Mouse (Mus musculus) 3134 (cell line): Measurements from ENCODE around the gene Tex26.
A peak's percentile ranks its signal among the peaks of the same experiment; 100 is the strongest.

Source experiments
- DNase-seq: peaks from one replicate; pipeline ENCODE4 v3.0.0-alpha.2; 2011; ENCODE audit warnings: low spot score; ENCODE audit not compliant: insufficient read length; ENCODE audit errors: extremely low read depth

Gene Tex26

GRCm38 (mm10) chr5:149439531-149440179 is at the start of gene Tex26:
Tex26 (plus strand) TSS chr5:149439660.
- DNase-seq: peak; percentile 69

- DNase-seq: no peak
Observed at GRCm38 (mm10) chr5:149391574-149392375, 47.7 kb upstream of the Tex26 start.

GRCm38 (mm10) chr5:149392420-149392988 is 47.0 kb upstream of the Tex26 start:
- no peak for DNase-seq

GRCm38 (mm10) chr5:149401446-149401975 is 37.9 kb upstream of the Tex26 start:
- no peak for DNase-seq

- no peak for DNase-seq
Observed at GRCm38 (mm10) chr5:149402029-149402428, 37.4 kb upstream of the Tex26 start.

GRCm38 (mm10) chr5:149403386-149403785 is 36.1 kb upstream of the Tex26 start:
- peak; percentile 72 for DNase-seq

- DNase-seq: no peak
Observed at GRCm38 (mm10) chr5:149404710-149405109, 34.8 kb upstream of the Tex26 start.

- no peak for DNase-seq
Observed at GRCm38 (mm10) chr5:149406791-149407276, 32.6 kb upstream of the Tex26 start.

GRCm38 (mm10) chr5:149409502-149409901 is 30.0 kb upstream of the Tex26 start:
- no peak for DNase-seq

- DNase-seq: peak; percentile 87
Observed at GRCm38 (mm10) chr5:149411509-149412193, 27.8 kb upstream of the Tex26 start, which contains the start of gene Medag. Medag (plus strand) TSS chr5:149411749.

- no peak for DNase-seq
Observed at GRCm38 (mm10) chr5:149412194-149412575, 27.3 kb upstream of the Tex26 start.

- DNase-seq: no peak
Observed at GRCm38 (mm10) chr5:149412671-149413070, 26.8 kb upstream of the Tex26 start.

- no peak for DNase-seq
Observed at GRCm38 (mm10) chr5:149414369-149415167, 24.9 kb upstream of the Tex26 start.

- no peak for DNase-seq
Observed at GRCm38 (mm10) chr5:149417381-149417780, 22.1 kb upstream of the Tex26 start.

GRCm38 (mm10) chr5:149426525-149426924 is 12.9 kb upstream of the Tex26 start:
- no peak for DNase-seq

- no peak for DNase-seq
Observed at GRCm38 (mm10) chr5:149427277-149428060, 12.0 kb upstream of the Tex26 start.

- DNase-seq: no peak
Observed at GRCm38 (mm10) chr5:149428347-149428746, 11.1 kb upstream of the Tex26 start.

- DNase-seq: no peak
Observed at GRCm38 (mm10) chr5:149428810-149429255, 10.6 kb upstream of the Tex26 start.

- no peak for DNase-seq
Observed at GRCm38 (mm10) chr5:149429541-149429940, 9.9 kb upstream of the Tex26 start.
